Mouse (Mus musculus): Measurements from ENCODE around the gene Sptbn1.

Sptbn1 gene

DNA sequence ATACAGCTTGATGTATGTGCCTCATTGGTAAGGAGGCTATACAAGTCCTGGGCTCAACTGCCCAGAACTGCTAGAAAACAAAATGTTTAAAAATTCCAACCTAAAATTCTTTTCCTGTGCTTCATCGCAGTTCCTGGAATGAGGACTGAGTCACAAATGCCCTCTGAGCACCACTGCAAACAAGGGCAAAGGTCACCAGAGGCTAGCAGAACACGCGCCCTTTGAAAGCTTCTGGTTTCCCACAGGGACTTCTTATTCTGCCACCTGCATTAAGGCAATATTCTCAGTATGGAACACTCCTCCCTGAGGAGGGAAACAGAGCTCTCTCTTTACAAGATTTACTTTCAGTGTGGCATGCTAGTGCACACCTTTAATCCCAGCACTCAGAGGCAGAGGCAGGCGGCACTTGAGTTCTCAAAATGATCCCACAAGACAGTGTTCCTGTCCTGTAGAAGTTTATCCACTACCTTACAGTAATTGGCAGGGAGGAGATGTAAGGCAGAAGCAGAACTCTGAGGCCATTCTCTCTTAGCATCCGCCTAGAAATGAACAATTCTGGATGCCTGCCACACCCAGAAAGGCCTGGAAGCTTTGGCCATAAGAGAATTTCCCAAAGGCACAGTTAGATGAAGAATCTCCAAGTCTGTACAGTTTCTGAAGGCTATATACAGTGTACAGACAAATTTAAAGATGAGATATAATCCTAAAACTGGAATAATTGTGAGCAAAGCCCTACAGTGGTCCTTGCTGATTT is 56.1 kb downstream of the Sptbn1 start:
- DNase-seq (ENCODE audit: low spot score in 2 of 2): no peak

DNA sequence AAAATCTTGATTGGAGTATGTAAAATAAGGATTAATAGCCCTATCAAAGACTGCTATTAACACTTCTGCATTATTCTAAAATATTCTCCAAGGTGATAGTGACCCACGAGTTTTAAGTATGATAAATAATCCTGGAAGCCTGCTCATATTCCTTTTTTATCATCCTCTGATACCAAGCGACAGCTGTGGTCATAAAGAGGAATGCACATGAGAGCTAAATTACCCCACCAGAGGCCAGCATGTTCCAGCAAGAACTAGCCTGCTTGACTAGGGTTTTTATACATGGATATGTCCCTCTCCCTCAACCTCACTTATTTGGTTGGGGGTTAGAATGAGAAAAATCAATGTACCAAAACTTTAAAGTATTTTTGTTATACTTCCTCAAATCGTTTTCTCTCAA is 56.8 kb downstream of the Sptbn1 start:
- no peak for DNase-seq (ENCODE audit: low spot score in 2 of 2)

DNA sequence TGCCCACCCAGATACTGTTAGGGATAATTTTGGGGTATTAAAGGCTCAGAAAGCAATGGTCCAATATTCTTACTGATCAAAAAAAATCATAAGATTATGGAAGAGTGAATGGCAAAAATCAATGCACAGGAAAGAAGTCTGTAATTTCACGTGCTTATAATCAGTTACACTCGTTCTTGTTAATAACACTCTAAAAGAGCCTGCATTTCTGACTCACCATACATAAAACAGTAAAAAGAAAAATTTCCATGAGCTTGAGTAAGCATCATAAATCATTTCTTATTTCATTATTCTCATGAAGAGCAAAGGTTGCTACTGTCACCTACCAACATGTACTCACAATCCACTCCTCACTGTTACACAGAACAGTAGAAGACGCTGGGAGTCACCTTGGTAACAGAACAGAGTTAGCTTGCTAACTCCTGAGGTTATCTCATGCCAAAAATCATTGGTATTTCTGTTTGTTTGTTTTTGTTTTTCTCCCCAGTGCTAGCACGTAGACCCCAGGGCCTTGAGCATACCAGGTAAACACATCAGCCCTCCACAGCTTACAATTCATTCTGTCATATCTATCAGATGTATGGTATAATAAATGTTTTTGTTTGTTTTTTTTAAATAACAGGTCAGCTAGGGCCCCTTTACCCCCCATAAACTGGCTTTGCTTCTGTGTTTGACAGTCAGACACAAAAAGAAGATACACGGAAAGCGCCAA is 57.7 kb downstream of the Sptbn1 start:
- no peak for DNase-seq (ENCODE audit: low spot score in 2 of 2)

DNA sequence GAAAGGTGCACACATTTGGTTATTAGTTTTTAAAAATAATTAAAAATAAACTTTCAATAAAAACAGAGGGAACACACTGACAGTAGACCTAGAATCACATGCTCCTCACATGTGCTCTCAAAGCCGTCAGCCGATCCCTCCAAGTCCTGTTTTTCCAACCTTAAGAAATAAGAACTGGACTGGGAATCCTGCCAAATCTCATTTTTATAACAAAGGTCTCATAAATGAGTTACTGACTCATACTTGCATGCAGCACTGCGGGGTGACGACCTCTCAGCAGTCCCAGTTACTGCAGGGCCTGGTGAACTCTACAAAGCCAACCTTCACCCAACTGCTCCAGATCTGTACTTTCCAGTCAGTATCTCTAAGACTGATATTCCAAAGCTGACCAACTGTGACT is 58.5 kb downstream of the Sptbn1 start:
- DNase-seq (ENCODE audit: low spot score in 2 of 2): no peak

DNA sequence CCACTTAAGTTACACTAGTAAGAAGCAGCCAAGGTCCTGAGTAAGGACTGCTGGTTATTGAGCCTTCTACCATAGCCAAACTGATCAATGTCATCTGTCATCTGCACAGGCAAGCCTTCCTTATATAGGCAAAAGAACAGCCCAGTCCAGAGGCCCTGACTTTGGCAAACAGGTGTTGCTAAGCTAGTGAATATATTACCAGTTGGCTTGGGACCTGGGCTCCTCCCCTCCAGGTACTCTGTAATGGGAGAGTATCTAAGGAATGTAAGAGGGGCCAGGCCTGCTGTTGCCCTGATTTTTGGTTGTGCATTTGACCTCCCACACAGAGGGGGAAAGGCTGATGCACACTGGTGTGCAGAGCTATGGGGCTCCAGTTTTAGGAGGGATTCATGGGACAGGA is 63.6 kb downstream of the Sptbn1 start:
- DNase-seq (ENCODE audit: low spot score in 2 of 2): no peak

DNA sequence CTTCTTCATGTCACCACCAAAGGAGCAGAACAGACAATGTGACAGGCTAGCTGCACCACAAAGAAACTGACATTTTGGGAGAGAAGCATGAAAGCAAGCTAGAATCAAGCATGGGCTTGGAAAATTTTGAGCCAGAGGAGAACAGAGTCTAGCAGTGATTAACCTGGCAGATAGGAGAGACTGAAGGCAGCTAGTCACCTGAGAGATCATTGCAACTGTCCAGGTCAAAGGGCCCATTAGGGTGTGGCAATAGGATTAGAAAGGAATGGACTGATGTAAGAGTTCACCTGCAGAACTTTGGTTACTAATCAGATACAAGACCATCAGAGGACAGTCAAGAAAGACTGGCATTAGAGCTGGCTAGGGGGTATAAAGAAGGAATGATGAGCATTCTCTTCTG is 67.6 kb downstream of the Sptbn1 start:
- DNase-seq (ENCODE audit: low spot score in 2 of 2): no peak

DNA sequence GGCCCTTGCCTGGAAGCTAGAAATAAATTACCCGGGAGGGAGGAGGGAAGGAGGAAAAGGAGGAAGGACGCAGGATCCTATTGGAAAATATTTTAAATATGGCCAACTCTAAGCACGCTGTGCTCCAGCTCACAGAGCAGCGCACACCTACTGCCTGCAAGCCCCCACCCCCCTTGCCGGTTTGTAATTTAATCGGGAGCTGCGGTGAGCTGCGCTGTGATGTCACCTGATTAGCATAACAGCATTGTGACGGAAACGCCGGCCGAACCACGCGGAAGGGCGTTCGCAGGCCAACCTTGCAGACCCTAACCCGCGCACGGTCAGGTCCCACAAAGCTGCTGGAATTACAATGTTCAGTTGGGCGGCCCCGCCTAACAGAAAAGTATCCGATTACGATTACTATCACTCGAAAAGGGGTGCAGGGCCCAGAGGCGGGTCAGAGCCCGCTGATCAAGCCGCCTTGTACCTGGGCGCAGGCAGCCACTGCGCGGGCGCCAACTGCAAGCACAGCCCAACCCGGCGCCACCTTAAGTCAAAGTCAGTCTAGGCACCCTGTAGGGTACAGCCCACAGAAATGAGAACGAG is 69.8 kb downstream of the Sptbn1 start:
- DNase-seq (ENCODE audit: low spot score in 2 of 2): peak in 1 of 2 experiments; percentile 28

DNA sequence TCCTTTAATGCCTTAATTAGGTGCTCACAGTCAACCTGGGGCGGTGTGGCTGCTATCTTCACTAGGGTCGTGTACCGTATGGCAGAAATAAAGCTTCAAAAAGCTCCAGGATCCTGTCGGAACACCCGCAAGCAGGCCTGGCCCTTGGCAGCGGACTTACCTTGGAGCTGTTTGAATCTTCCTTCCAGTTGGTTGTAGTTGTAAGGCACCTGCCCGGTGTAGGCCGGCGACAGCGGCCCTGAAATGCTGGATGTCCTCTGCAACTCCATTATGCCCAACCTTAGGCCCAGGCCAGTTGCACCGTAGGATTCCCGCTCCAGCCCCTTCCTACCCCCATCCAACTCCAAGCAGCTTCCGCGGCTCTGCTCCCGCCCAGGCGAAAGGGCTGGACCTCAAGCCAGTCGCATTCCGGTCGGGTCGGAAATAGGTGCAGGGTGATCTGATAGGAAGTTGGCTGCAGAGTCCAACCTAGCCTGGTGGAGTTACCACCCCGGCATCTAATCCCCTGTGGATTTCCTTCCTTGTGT is 70.3 kb downstream of the Sptbn1 start:
- no peak for DNase-seq (ENCODE audit: low spot score in 2 of 2)

DNA sequence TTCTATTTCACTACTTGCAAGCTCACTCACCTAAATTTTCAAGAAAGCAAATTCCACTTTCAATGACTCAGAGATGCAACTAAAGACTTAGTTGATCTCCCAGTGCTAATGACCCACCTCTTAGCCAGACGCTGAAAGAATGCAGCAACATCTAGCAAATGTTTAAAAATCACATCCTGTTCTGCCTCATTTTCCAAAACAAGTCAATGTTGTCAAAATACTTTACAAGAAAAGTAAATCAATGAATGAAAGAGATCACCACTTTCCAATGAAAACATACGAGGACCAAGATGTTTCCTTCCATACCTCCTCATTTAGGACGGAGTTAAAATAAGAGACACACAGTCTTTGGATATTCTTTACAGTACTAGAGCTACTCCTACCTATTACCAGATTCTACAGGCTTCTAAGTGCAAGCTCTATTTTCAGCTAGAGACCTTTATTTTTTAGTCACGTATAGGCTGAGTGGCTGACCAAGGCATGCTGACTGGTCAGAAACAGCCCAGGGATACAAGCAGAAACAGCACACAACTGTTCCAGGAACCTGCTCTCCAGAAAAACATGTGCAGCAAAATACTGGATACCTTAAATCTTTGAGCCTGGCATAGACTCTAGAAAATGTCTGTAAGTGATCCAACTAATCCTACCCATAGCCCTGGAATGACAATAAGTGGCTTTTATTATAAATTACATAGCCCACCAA is 71.5 kb downstream of the Sptbn1 start:
- no peak for DNase-seq (ENCODE audit: low spot score in 2 of 2)

DNA sequence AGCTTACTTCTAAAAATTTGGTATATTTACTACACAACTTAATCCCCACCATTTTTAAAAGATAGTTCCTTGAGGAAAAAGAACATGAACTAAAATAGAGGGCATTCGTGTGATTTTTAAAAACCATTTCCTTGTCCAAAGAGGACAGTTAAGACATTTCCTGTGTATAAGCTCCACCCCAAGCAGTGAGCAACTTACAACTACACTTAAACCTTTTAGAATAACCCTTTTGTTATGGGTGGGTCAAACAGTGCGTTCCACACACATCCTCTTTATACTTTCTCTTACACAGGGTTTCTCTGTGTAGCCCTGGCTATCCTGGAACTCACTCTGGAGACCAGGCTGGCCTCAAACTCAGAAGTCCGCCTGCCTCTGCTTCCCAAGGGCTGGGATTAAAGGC is 72.2 kb downstream of the Sptbn1 start:
- DNase-seq (ENCODE audit: low spot score in 2 of 2): no peak

DNA sequence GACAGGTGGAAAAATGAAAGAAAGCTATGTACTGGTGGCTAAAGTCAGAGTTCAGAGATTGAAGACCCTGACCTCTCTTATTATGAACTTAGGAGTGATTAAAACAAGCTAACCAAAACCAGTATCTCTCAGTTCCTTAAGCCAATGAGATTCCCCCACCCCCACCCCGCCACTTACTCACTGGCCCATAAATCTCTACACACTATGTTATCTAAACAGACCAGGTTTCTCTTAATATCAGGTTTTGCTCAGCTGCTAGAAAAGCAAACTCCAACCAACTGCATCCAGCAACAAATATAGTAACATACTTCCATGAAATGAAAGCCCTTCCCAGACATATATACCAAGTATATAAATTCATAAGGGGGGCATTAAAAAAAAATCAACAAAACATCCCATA is 73.2 kb downstream of the Sptbn1 start:
- no peak for DNase-seq (ENCODE audit: low spot score in 2 of 2)

DNA sequence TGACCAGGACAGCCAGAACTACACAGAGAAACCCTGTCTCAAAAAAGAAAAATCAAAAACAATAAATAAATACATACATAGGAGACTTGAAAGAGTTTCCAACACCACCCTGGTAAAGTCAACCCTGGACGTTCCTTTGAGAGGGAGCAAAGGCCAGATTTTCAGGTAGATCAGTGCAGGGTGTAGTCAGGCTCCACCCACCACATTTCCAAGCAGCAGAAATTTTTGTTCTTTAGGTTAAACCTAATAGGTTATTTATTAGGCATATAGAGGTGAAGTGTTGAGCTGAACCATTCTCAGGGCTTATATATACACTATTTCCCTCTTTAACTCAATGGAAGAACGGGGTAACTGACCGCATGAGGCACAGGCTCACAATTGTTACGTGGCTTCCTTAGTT is 77.0 kb downstream of the Sptbn1 start:
- no peak for DNase-seq (ENCODE audit: low spot score in 2 of 2)

DNA sequence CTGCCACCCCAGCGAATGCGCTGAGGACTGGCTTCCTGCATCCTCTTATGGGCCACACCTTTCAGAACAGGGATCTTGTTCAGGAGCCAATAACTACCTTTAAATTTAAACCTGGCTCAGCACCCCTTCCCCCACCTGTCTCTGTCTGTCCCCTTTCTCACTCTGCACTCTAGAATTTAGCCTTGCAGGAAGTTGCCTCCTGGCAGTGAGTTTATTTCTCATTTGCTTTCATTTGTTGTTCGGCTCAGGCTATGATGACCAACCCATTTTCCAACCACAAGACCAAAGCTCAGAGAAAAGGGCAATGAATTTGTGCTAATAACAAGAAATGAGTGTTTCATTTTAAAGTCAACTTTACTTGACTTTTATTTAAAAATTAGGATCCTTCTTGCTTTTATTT is 77.9 kb downstream of the Sptbn1 start:
- DNase-seq (ENCODE audit: low spot score in 2 of 2): no peak

DNA sequence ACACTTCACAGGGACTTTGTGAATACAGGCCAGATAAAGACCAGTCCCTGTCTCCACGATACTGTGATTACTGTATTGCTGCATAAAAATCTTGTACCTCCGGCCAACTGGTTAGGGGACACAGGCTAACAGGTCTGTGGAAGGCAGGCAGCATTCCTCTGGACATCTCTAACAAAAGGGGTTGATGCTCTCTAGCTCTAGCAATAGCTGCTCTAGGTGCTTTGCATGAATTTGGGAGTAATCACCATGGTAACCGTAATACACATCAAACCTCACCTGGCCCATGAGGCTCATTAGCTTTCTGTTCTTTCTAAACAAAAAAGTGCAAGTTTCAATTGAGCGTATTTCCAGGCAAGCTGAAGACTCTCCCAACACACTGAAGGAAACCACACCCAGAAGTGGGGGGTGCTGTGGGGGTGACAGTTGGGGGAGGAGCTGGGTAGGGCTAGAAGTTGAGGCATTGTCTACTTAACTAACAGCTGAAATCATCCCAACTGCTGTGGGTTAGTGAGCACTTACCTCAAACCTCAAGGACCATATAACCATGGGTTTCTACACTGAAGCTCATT is 81.0 kb downstream of the Sptbn1 start:
- DNase-seq (ENCODE audit: low spot score in 2 of 2): no peak

DNA sequence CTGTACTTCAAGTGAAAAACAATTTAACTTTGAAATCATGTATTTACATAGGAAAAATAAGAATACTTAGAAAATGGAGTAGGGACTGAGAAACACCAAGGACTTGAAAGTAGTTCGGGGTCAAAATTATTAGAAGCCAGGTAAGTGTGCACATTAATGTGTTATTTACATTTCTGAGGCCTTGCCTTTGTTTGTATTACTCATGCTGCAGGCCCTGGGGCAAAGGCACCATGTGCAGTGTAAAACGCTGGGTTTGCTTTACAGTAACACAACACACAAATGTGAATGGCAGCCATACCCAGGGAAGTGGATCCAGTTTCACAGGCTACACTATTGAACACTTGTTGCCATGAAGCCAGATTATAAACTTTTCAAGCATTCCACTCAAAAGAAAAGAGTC is 83.4 kb downstream of the Sptbn1 start:
- no peak for DNase-seq (ENCODE audit: low spot score in 2 of 2)

DNA sequence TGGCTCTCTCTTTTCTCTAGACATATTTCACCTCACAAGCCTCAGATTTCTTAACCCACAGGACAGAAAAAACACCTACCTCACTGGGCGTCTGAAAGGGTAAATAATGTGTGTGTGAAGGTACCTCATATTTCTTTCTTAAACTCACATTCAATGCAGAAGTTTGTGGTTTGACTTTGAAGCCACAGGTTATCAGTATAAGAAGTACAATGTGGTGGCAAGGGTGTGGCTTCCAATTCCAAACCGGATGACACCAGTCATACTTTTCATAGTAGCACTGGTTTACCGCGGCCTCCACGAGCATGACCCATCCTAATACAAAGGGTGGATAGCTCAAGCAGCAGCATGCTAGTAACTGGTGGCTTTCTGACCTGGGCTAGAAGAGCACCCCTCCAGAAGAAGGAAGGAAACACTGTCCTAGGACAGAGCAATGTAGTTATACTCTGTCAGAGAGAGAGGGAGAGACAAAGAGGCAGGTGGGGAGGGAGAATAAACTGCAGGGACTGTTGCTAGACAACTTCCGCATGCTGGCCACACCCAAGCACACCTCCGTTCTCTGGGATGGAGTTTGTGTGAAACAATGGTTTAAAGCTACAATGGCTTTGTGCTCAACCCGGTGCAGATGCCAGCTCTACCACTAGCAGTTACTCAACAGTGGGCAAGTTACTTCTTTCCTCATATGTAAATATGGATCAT is 85.1 kb downstream of the Sptbn1 start:
- DNase-seq (ENCODE audit: low spot score in 2 of 2): no peak

DNA sequence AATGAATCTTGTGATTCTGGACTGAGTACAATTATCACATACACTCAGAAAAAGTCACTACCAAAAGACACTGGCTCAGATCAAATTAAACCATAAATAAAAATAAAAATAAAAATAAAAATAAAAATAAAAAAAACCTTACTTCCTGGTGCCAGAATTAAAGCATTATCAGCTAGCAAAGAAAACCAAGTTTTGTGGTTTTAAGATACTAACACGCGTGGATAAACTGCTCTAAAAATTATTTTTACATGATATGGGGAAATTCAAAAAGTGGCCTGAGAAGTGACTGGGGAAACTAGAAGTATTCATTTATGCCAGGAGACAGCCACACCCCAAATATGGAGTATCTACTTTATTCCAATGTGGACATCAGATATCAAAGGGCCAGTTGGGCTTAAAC is 89.8 kb downstream of the Sptbn1 start:
- DNase-seq (ENCODE audit: low spot score in 2 of 2): no peak

DNA sequence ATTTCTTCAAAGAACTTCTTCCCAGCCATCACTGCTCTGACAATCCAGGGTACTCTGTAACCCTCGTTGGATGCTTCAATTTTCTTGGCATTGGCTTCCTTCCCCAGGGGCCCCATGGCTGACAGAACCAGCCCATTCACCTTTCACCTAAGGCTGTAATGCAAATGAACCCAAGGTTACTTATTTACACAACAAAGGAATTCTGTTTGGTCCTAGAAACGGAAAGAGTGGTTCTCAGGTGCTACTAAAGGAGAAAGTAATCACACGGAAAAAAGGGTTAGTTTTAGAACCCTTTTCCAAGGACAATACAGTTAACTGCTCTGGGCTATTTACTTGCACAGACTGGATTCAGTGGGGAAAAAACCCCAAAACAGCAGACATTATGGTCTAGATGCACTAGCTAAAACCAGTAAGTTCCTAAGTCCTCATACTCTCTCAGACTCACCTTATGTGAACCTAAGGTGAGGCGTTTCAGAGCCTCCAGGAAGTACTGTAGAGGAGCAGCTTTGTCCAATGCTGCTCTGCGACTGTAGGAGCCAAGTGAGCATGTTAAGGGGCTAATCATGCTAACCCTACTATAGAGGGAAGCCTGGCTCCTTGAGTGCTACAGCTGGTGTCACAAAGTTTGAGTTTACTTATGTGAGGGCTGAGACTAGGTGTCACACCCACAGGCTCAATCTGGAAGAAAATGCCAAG is 90.7 kb downstream of the Sptbn1 start:
- no peak for DNase-seq (ENCODE audit: low spot score in 2 of 2)

DNA sequence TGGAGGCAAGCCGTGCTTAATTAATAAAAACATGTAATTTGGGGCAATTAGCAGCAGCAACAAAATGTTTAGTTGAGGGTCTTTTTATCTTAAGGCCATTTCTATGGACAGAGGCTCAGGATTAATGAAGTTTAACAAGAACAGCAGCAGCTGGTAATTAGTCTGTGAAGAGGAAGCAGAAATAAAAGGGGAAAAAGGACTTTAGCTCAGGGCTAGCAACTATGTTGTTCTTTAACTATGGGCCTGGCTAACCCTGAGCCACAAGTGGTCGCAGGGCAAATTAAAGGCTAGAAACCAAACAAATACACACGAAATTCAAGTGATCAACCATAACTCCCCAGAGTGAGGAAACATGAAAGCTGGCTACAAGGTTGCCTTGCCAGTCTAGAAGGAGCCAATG is 91.9 kb downstream of the Sptbn1 start:
- DNase-seq (ENCODE audit: low spot score in 2 of 2): no peak

DNA sequence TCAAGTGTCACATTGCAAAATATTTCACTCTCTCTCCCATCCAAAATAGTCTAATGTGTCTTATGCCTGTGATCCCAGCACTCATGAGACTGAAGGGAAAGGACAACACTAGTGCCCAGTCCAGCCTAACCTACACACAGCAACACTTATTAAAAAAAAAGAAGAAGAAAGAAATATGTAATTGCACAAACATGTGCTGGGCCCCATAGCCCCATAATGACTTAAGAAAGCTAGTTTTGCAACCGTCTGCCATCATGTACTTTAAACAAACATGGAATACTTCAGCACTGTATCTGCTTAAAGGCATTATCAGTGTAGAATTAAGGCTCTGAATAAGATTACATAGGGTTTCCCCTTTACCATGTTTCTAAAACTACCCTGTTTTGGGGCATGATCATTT is 92.4 kb downstream of the Sptbn1 start:
- no peak for DNase-seq (ENCODE audit: low spot score in 2 of 2)

All from right cerebral cortex, adult 2 months (tissue).